Mouse (Mus musculus) CH12.LX (cell line): ENCODE results near the gene Cercam. TPM values are rescaled to one million over a fixed set of nuclear protein-coding genes. Genes with fewer than 3 reads are reported as not detected.

Source experiments
- DNase-seq: peaks from one replicate; pipeline ENCODE4 v3.0.0-alpha.2; 2013; ENCODE audit errors: extremely low read depth
- H3K27ac ChIP-seq: 2 replicates; pipeline ENCODE4 v1.5.1; 2012; ENCODE audit warnings: low read depth, mild to moderate bottlenecking, control low read depth, moderate library complexity; ENCODE audit not compliant: insufficient read depth
- H3K27me3 ChIP-seq: replicated peaks from 2 replicates; pipeline ENCODE3; 2012; ENCODE audit warnings: inconsistent platforms
- H3K36me3 ChIP-seq, 2 experiments: replicated peaks in 1 of 2; 2 replicates each; pipeline versions ENCODE3 to v1.6.1; 2012; ENCODE audit warnings: inconsistent platforms in 1 of 2, low read length in 1 of 2, mild to moderate bottlenecking in 1 of 2, mixed read lengths in 1 of 2, moderate library complexity in 1 of 2; ENCODE audit not compliant: control insufficient read depth in 1 of 2, insufficient read depth in 1 of 2
- H3K4me1 ChIP-seq, 2 experiments: 2 replicates each; pipeline ENCODE4 v1.6.1; 2012; ENCODE audit warnings: inconsistent platforms in 1 of 2, moderate library complexity in 1 of 2; ENCODE audit not compliant: insufficient read depth in 2 of 2, control insufficient read depth in 1 of 2
- H3K4me2 ChIP-seq: 2 replicates; pipeline ENCODE4 v1.6.1; 2012; ENCODE audit warnings: low read depth, mild to moderate bottlenecking, control low read depth; ENCODE audit not compliant: poor library complexity, insufficient read depth, severe bottlenecking
- H3K4me3 ChIP-seq, 3 experiments: fragments of 150-350 bp in 1 of 3; sonication (generic) in 1 of 3; replicated peaks in 1 of 3; 2 replicates each; pipeline versions ENCODE3 to v1.5.1; 2011 to 2012; ENCODE audit warnings: low read depth in 2 of 3, low read length in 2 of 3, mild to moderate bottlenecking in 2 of 3, moderate library complexity in 2 of 3, control low read depth in 1 of 3, improper control_type of control experiment in 1 of 3, inconsistent platforms in 1 of 3, mixed read lengths in 1 of 3; ENCODE audit not compliant: poor library complexity in 1 of 3
- H3K79me2 ChIP-seq: replicated peaks from 2 replicates; pipeline ENCODE4 v1.6.1; 2012; ENCODE audit warnings: mild to moderate bottlenecking, moderate library complexity; ENCODE audit not compliant: control insufficient read depth, poor library complexity, insufficient read depth, severe bottlenecking; ENCODE audit errors: extremely low read depth
- H3K9ac ChIP-seq: 2 replicates; pipeline ENCODE4 v1.6.1; 2012; ENCODE audit warnings: low read depth, mild to moderate bottlenecking, control low read depth, moderate library complexity; ENCODE audit not compliant: insufficient read depth
- H3K9me3 ChIP-seq: replicated peaks from 2 replicates; pipeline ENCODE3; 2012; ENCODE audit warnings: low read length, inconsistent platforms, mixed read lengths
- BHLHE40 ChIP-seq: IDR thresholded peaks from 2 replicates; pipeline ENCODE4 v1.6.1; 2011; ENCODE audit warnings: mild to moderate bottlenecking, low read depth, low read length, improper control_type of control experiment
- CHD1 ChIP-seq: IDR thresholded peaks from 2 replicates; pipeline ENCODE4 v1.6.1; 2012; ENCODE audit warnings: low read depth, low read length, improper control_type of control experiment, inconsistent platforms
- CHD2 ChIP-seq: IDR thresholded peaks from 2 replicates; pipeline ENCODE4 v1.6.1; 2011; ENCODE audit warnings: low read length, improper control_type of control experiment
- E2F4 ChIP-seq: IDR thresholded peaks from 2 replicates; pipeline ENCODE4 v1.6.1; 2011; ENCODE audit warnings: low read depth, low read length, improper control_type of control experiment; ENCODE audit not compliant: insufficient replicate concordance
- ELF1 ChIP-seq: IDR thresholded peaks from 2 replicates; pipeline ENCODE4 v1.6.1; 2014; ENCODE audit warnings: low read depth, mild to moderate bottlenecking, inconsistent platforms, low read length, improper control_type of control experiment
- EP300 ChIP-seq: IDR thresholded peaks from 2 replicates; pipeline ENCODE4 v1.6.1; 2011; ENCODE audit warnings: low read length, improper control_type of control experiment
- GABPA ChIP-seq: IDR thresholded peaks from 2 replicates; pipeline ENCODE4 v1.6.1; 2012; ENCODE audit warnings: low read depth, low read length, improper control_type of control experiment, inconsistent platforms; ENCODE audit not compliant: insufficient replicate concordance
- IRF4 ChIP-seq: IDR thresholded peaks from 2 replicates; pipeline ENCODE4 v1.6.1; 2014; ENCODE audit warnings: low read depth, mild to moderate bottlenecking, inconsistent platforms, low read length, improper control_type of control experiment
- JUN ChIP-seq: IDR thresholded peaks from 2 replicates; pipeline ENCODE4 v1.6.1; 2011; ENCODE audit warnings: low read depth, mild to moderate bottlenecking, low read length, improper control_type of control experiment, moderate library complexity; ENCODE audit not compliant: insufficient read depth
- JUND ChIP-seq: conservative IDR thresholded peaks from 2 replicates; pipeline ENCODE4 v1.6.1; 2011; ENCODE audit warnings: low read depth, low read length, improper control_type of control experiment
- KAT2A ChIP-seq: IDR thresholded peaks from 2 replicates; pipeline ENCODE4 v1.6.1; 2012; ENCODE audit warnings: low read length, improper control_type of control experiment, inconsistent platforms; ENCODE audit not compliant: insufficient replicate concordance
- MAFK ChIP-seq: IDR thresholded peaks from 2 replicates; pipeline ENCODE4 v1.6.1; 2011; ENCODE audit warnings: low read length, improper control_type of control experiment; ENCODE audit not compliant: insufficient replicate concordance
- MAX ChIP-seq: IDR thresholded peaks from 2 replicates; pipeline ENCODE4 v1.6.1; 2011; ENCODE audit warnings: low read length, improper control_type of control experiment
- MAZ ChIP-seq: IDR thresholded peaks from 2 replicates; pipeline ENCODE4 v1.6.1; 2012; ENCODE audit warnings: low read depth, mild to moderate bottlenecking, inconsistent platforms, low read length, improper control_type of control experiment, moderate library complexity
- MEF2A ChIP-seq: IDR thresholded peaks from 2 replicates; pipeline ENCODE4 v1.6.1; 2014; ENCODE audit warnings: low read depth, mild to moderate bottlenecking, inconsistent platforms, low read length, improper control_type of control experiment, borderline replicate concordance
- MXI1 ChIP-seq: IDR thresholded peaks from 2 replicates; pipeline ENCODE4 v1.6.1; 2011; ENCODE audit warnings: mild to moderate bottlenecking, low read depth, low read length, improper control_type of control experiment
- MYC ChIP-seq: IDR thresholded peaks from 2 replicates; pipeline ENCODE4 v1.6.1; 2011; ENCODE audit warnings: low read depth, mild to moderate bottlenecking, improper control_type of control experiment, low read length
- NELFE ChIP-seq: IDR thresholded peaks from 2 replicates; pipeline ENCODE4 v1.6.1; 2011; ENCODE audit warnings: low read depth, low read length, improper control_type of control experiment
- NRF1 ChIP-seq: IDR thresholded peaks from 2 replicates; pipeline ENCODE4 v1.6.1; 2014; ENCODE audit warnings: low read depth, mild to moderate bottlenecking, inconsistent platforms, low read length, improper control_type of control experiment, moderate library complexity
- PAX5 ChIP-seq: IDR thresholded peaks from 2 replicates; pipeline ENCODE4 v1.6.1; 2012; ENCODE audit warnings: low read length, inconsistent platforms, mixed read lengths
- POLR2A ChIP-seq: IDR thresholded peaks from 2 replicates; pipeline ENCODE4 v1.6.1; 2011; ENCODE audit warnings: low read depth, mild to moderate bottlenecking, improper control_type of control experiment, low read length
- POLR2AphosphoS2 ChIP-seq: IDR thresholded peaks from 2 replicates; pipeline ENCODE4 v1.6.1; 2011; ENCODE audit warnings: low read depth, low read length, improper control_type of control experiment
- RAD21 ChIP-seq: IDR thresholded peaks from 2 replicates; pipeline ENCODE4 v1.6.1; 2011; ENCODE audit warnings: low read depth, mild to moderate bottlenecking, low read length, improper control_type of control experiment, moderate library complexity
- RCOR1 ChIP-seq: conservative IDR thresholded peaks from 2 replicates; pipeline ENCODE4 v1.6.1; 2012; ENCODE audit warnings: low read depth, mild to moderate bottlenecking, inconsistent platforms, low read length, improper control_type of control experiment
- SIN3A ChIP-seq: IDR thresholded peaks from 2 replicates; pipeline ENCODE4 v1.6.1; 2012; ENCODE audit warnings: low read length, improper control_type of control experiment, inconsistent platforms
- SMC3 ChIP-seq: IDR thresholded peaks from 2 replicates; pipeline ENCODE4 v1.6.1; 2011; ENCODE audit warnings: low read depth, low read length, improper control_type of control experiment
- TBP ChIP-seq: conservative IDR thresholded peaks from 2 replicates; pipeline ENCODE4 v1.6.1; 2011; ENCODE audit warnings: low read depth, low read length, improper control_type of control experiment
- UBTF ChIP-seq: IDR thresholded peaks from 2 replicates; pipeline ENCODE4 v1.6.1; 2012; ENCODE audit warnings: low read depth, mild to moderate bottlenecking, inconsistent platforms, low read length, improper control_type of control experiment, moderate library complexity
- USF1 ChIP-seq: IDR thresholded peaks from 2 replicates; pipeline ENCODE4 v1.6.1; 2014; ENCODE audit warnings: low read depth, mild to moderate bottlenecking, inconsistent platforms, low read length, improper control_type of control experiment
- USF2 ChIP-seq: conservative IDR thresholded peaks from 2 replicates; pipeline ENCODE4 v1.6.1; 2011; ENCODE audit warnings: low read depth, low read length, improper control_type of control experiment
- ZC3H11A ChIP-seq: IDR thresholded peaks from 2 replicates; pipeline ENCODE4 v1.6.1; 2012; ENCODE audit warnings: low read depth, mild to moderate bottlenecking, inconsistent platforms, low read length, improper control_type of control experiment
- ZKSCAN1 ChIP-seq: IDR thresholded peaks from 2 replicates; pipeline ENCODE4 v1.6.1; 2012; ENCODE audit warnings: low read depth, inconsistent platforms, low read length, improper control_type of control experiment, borderline replicate concordance
- ZNF384 ChIP-seq: IDR thresholded peaks from 2 replicates; pipeline ENCODE4 v1.6.1; 2012; ENCODE audit warnings: low read depth, low read length, improper control_type of control experiment, inconsistent platforms
- dilution Hi-C: fragments of 300-500 bp; cut with MboI; formaldehyde crosslinking; loops from 2 replicates; pipeline ENCODE4 v1.14.3; 2020; ENCODE audit warnings: low sequenced_read_pairs; ENCODE audit not compliant: extremely low pct_unique_long_range_greater_than_20kb, extremely low pct_ligation_motif_present
- in situ Hi-C: fragments of 300-500 bp; cut with MboI; formaldehyde crosslinking; loops from 3 replicates; pipeline ENCODE4 v1.14.3; 2019; ENCODE audit warnings: low sequenced_read_pairs, low pct_ligation_motif_present, low pct_unique_long_range_greater_than_20kb, mixed read lengths
- polyA plus RNA-seq: library from polyadenylated mRNA; unstranded; fragments of >175 nt; gene quantifications from 2 replicates; pipeline ENCODE4 v1.2.1, GENCODE M21; 2012; ENCODE audit warnings: low read depth; ENCODE audit not compliant: insufficient read length
- total RNA-seq, 2 experiments: library from RNA; depleted of rRNA; stranded (reverse); fragments of 300-350 nt in 1 of 2; fragments of >200 nt in 1 of 2; gene quantifications; 2 replicates each; pipeline ENCODE4 v1.2.3; 2012 to 2014

Gene Cercam
- total and polyA plus RNA-seq, 3 experiments: 3.0 to 6.1 (median 3.7) TPM

GRCm38 (mm10) chr2:29889066-29889944 is 20.3 kb downstream of the Cercam start, which contains the start of gene Odf2 (continued):
- TF ChIP-seq CHD1: no peak

- H3K79me2 ChIP-seq: peaks cover 8% of the 10 kb centered on the region; the same call in 1 of the 2 replicates
- in situ Hi-C loops (no loop called here), dilution Hi-C loops (no loop called here)
- peaks cover 16% of the 10 kb centered on the region for H3K27me3 ChIP-seq
- DNase-seq: peak; percentile 87
- peak overlapping the region; percentile 77 to 98 (median 83) for H3K4me3 ChIP-seq
- H3K9me3 ChIP-seq: peaks cover 9% of the 10 kb centered on the region
- H3K36me3 ChIP-seq: peaks cover 29 to 39% of the 10 kb centered on the region in 2 experiments
- H3K9ac ChIP-seq: peak overlapping the region; percentile 85
- peaks cover 4 to 22% of the 10 kb centered on the region in 2 experiments; a peak in 3 of 4 replicates for H3K4me1 ChIP-seq
- peak overlapping the region; percentile 83 for H3K4me2 ChIP-seq
- H3K27ac ChIP-seq: peak overlapping the region; percentile 27; the same call in 1 of the 2 replicates
- TF ChIP-seq MXI1 (peak; percentile 92), CHD1 (no peak), KAT2A (no peak), POLR2AphosphoS2 (no peak), POLR2A (peak; percentile 62), SMC3 (peak; percentile 7; the same call in 1 of the 2 replicates), EP300 (no peak), RCOR1 (no peak), MYC (0 out of 2 replicates have a peak, but pooled peaks have one; percentile 1), SIN3A (peak; percentile 21), UBTF (0 out of 2 replicates have a peak, but pooled peaks have one; percentile 36), MAZ (no peak; the same call in 1 of the 2 replicates), PAX5 (no peak), CHD2 (no peak), JUN (no peak), USF1 (no peak), JUND (no peak), MEF2A (no peak), ZKSCAN1 (no peak), USF2 (no peak), TBP (no peak), NRF1 (no peak), BHLHE40 (no peak), IRF4 (no peak), MAFK (no peak), ZNF384 (no peak), RAD21 (no peak; the same call in none of the 2 replicates), MAX (peak; percentile 12; the same call in 1 of the 2 replicates), ZC3H11A (no peak), GABPA (no peak), NELFE (no peak), E2F4 (no peak), ELF1 (no peak)
These were observed 21.2 kb downstream of the Cercam start for GRCm38 (mm10) chr2:29889991-29890833.
